Mouse (Mus musculus): ENCODE results near the gene St8sia6. TPM values are rescaled to one million over a fixed set of nuclear protein-coding genes. Genes with fewer than 3 reads are reported as not detected.
"Not testable (repeated sequence)": the region's sequence is repeated elsewhere in the genome, so short reads cannot be mapped to it uniquely, and the experiment has no call there.

The St8sia6 gene
- polyA plus RNA-seq, 1 experiment from 2014 or later: 5.3 TPM

DNA sequence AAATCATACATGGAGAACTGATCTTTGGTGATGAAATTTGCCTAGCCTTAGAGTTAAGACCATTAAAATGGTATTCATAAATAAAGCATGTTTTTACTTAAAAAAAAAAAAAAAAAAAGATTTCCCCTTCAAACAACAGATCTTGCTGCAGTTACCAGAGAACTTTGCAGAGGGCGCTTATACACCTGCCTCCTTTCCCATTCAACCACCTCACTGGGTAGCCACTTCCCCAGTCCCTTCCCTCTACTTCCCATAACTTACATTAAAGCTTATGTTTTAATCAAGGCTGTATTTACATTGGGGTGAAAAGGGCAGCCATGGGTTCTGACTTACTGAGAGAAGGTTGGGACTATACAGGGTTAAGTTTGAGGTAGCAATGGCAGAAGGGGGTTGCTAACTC is 4.5 kb downstream of the St8sia6 start:
- no peak for ATAC-seq (replicated peaks; ENCODE audit: low FRiP score)
- Histone ChIP-seq H3K27ac (no peak overlapping the region), H3K4me3 (replicated peaks) (no peak overlapping the region), H3K27me3 (peaks cover 28% of the 10 kb centered on the region), H3K9ac (no peak overlapping the region), H3K36me3 (no peaks in the 10 kb centered on the region), H3K4me2 (no peak overlapping the region), H3K4me1 (peaks cover 15% of the 10 kb centered on the region), H3K9me3 (replicated peaks) (no peaks in the 10 kb centered on the region)
- WGBS: 56% methylated on average over 1 of the region's 1 CpGs

DNA sequence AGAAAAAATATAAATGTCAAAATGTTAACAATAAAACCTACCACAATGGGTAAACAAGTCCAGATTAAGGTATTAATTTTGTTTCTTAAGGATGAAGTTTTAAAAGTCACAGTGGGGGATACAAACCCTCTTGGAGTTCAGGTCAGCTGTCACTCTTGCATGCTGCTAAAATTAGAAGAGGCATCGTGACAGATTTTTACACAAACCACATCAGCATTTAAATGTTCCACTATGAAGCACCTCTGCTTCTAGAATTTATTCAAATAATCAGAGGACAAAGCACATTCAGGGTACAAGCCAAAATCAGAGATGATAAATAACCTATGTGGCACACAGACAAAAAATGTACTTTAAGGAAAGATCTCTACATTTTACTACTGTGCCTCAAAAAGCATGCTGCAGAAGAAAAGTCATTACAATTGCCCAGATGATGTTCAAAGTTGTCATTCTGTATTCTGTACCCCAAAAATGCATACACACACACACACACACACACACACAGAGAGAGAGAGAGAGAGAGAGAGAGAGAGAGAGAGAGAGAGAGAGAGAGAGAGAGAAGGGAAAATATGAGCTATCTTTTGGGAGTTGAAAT is 7.2 kb downstream of the St8sia6 start:
- H3K27me3 ChIP-seq: peaks cover 6% of the 10 kb centered on the region; the same call in 1 of the 2 replicates
- H3K9me3 ChIP-seq (replicated peaks): no peaks in the 10 kb centered on the region
- H3K27ac ChIP-seq: no peak overlapping the region
- H3K4me2 ChIP-seq: no peak overlapping the region
- H3K4me3 ChIP-seq (replicated peaks): no peak overlapping the region
- no peaks in the 10 kb centered on the region for H3K36me3 ChIP-seq
- ATAC-seq (replicated peaks; ENCODE audit: low FRiP score): no peak
- WGBS: 65% methylated on average over 1 of the region's 1 CpGs
- H3K4me1 ChIP-seq: no peaks in the 10 kb centered on the region
- H3K9ac ChIP-seq: no peak overlapping the region

DNA sequence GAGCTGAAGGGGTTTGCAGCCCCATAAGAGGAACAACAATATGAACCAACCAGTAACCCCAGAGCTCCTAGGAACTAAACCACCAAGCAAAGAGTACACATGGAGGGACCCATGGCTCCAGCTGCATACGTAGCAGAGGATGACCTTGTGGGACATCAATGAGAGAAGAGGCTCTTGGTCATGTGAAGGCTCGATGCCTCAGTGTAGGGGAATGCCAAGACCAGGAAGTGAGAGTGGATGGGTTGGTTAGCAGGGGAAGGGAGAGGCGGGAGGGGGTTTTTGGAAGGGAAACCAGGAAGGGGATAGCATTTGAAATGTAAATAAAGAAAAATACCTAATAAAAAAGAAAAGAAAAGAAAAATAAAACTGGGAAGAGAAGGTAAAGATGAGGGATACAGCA is 7.9 kb downstream of the St8sia6 start:
- ATAC-seq (replicated peaks; ENCODE audit: low FRiP score): not testable (repeated sequence)
- WGBS: 78% methylated on average over 3 of the region's 3 CpGs

DNA sequence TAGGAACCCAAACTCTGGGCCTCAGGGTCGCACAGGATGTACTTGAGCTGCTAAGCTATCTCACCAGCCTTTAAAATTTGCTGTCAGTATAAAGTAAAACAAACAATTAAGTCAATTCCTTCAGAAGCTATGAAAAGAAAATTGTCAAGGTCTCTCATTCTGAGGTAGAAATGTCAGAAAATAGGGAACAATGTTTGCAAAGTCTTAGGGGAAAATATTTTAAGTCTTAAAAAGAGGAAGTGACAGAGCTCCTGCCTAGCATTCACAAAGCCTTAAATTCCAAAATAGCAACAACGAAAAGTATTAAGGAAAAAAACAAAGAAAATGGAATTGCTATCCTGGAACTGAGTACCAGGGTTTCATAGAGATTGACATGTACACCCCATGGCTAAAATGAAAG is 8.6 kb downstream of the St8sia6 start:
- Histone ChIP-seq H3K27ac (peak overlapping the region; percentile 61), H3K4me2 (no peak overlapping the region), H3K36me3 (no peaks in the 10 kb centered on the region), H3K9me3 (replicated peaks) (no peaks in the 10 kb centered on the region), H3K4me3 (replicated peaks) (no peak overlapping the region), H3K27me3 (no peaks in the 10 kb centered on the region), H3K9ac (no peak overlapping the region), H3K4me1 (no peaks in the 10 kb centered on the region)
- 78% methylated on average over 2 of the region's 2 CpGs for WGBS
- ATAC-seq (replicated peaks; ENCODE audit: low FRiP score): no peak

More for the DNA sequence above, 7.9 kb downstream of the St8sia6 start:
- not testable (repeated sequence) for H3K4me2 ChIP-seq; H3K36me3 ChIP-seq; H3K27me3 ChIP-seq; H3K9ac ChIP-seq; H3K9me3 ChIP-seq (replicated peaks); H3K4me3 ChIP-seq (replicated peaks); H3K4me1 ChIP-seq; H3K27ac ChIP-seq

DNA sequence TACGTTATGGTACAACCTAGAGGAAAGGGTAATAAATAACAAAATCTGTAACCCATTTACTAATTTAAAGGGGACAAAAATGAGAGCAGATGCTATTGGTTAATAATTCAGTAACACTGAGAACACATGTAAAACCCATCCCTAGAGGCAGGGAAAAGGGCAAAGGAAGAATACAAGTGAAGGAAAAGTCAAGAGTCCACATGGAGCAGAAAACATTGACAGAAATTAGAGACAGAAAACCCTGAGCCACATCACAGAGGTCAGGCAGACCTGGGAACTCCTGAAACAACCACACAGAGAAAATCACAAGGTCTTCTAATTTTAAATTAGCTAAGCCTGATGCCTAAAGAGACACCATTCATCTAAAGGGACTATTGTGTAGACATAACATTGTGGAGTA is 9.4 kb downstream of the St8sia6 start:
- Histone ChIP-seq H3K4me3 (replicated peaks) (no peak overlapping the region), H3K4me2 (no peak overlapping the region), H3K9ac (no peak overlapping the region), H3K36me3 (no peaks in the 10 kb centered on the region), H3K27ac (peak overlapping the region; percentile 61; the same call in 1 of the 2 replicates), H3K4me1 (no peaks in the 10 kb centered on the region), H3K27me3 (no peaks in the 10 kb centered on the region), H3K9me3 (replicated peaks) (no peaks in the 10 kb centered on the region)
- peak; percentile 73 for ATAC-seq (replicated peaks; ENCODE audit: low FRiP score)
- WGBS: 72% methylated on average over 1 of the region's 1 CpGs

DNA sequence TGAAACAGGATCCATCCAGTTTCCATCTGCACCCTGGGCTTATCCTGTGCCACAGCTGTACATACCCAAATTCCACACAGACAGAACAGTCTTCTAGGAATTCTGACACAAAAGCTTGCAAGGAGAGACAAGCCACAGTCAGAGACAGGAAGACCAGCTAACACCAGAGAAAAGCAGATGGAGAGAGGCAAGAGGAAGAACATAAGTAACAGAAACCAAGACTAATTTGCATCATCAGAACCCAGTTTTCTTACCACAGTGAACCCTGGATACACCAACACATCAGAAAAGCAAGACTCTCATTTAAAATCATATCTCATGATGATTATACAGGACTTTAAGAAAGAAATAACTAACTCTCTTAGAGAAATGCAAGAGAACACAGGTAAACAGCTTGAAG is 16.8 kb downstream of the St8sia6 start:
- no peak overlapping the region for H3K9ac ChIP-seq
- no peak for ATAC-seq (replicated peaks; ENCODE audit: low FRiP score)
- no peak overlapping the region for H3K4me3 ChIP-seq (replicated peaks)
- H3K9me3 ChIP-seq (replicated peaks): no peaks in the 10 kb centered on the region
- no peaks in the 10 kb centered on the region for H3K36me3 ChIP-seq
- H3K4me2 ChIP-seq: no peak overlapping the region
- no peaks in the 10 kb centered on the region for H3K27me3 ChIP-seq
- H3K4me1 ChIP-seq: no peaks in the 10 kb centered on the region
- no peak overlapping the region for H3K27ac ChIP-seq

DNA sequence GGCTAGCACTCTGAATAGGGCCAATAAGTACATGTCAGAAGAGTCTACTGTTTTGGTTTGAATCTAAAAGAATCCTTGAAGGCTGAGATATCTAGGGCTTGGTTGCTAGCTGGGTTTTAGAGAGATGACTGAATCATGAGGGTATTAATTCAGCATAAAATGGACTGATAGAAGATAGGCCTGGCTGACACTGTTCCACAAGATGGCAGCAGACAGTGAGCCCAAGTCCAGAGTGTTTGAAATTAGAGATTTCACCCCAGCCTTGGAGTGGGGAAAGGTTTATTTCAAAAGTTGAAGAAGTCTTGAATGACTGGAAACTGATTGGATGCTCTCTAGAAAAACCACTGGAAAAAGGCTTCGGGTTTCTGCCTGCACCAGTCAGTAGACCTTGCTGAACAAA is 17.4 kb downstream of the St8sia6 start:
- no peak overlapping the region for H3K9ac ChIP-seq
- no peaks in the 10 kb centered on the region for H3K9me3 ChIP-seq (replicated peaks)
- no peaks in the 10 kb centered on the region for H3K27me3 ChIP-seq
- no peak for ATAC-seq (replicated peaks; ENCODE audit: low FRiP score)
- no peak overlapping the region for H3K27ac ChIP-seq
- no peak overlapping the region for H3K4me2 ChIP-seq
- no peaks in the 10 kb centered on the region for H3K4me1 ChIP-seq
- WGBS: 65% methylated on average over 1 of the region's 1 CpGs
- no peak overlapping the region for H3K4me3 ChIP-seq (replicated peaks)
- no peaks in the 10 kb centered on the region for H3K36me3 ChIP-seq

DNA sequence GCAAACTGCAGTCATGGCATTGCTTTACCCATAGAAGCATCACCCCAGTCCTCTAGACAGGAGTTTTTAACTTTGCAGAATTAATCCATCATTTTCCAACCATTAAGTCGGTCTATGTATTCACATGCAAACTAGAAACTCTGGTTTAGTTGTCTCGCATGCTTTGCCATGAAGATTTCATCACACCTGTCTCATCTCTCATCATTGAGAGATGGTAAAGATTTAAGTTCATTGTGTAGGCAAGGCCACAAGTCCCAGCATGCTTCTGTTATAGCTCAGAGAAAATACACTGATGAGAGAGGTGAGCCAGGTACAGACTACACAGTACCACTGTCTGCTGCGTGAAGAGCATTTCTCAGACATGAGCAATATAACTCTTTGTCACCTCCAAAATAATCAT is 18.8 kb downstream of the St8sia6 start:
- no peaks in the 10 kb centered on the region for H3K36me3 ChIP-seq
- H3K4me1 ChIP-seq: no peaks in the 10 kb centered on the region
- H3K9me3 ChIP-seq (replicated peaks): no peaks in the 10 kb centered on the region
- H3K4me3 ChIP-seq (replicated peaks): no peak overlapping the region
- ATAC-seq (replicated peaks; ENCODE audit: low FRiP score): no peak
- H3K4me2 ChIP-seq: no peak overlapping the region
- no peak overlapping the region for H3K27ac ChIP-seq
- 89% methylated on average over 3 of the region's 3 CpGs for WGBS
- no peaks in the 10 kb centered on the region for H3K27me3 ChIP-seq
- H3K9ac ChIP-seq: no peak overlapping the region

DNA sequence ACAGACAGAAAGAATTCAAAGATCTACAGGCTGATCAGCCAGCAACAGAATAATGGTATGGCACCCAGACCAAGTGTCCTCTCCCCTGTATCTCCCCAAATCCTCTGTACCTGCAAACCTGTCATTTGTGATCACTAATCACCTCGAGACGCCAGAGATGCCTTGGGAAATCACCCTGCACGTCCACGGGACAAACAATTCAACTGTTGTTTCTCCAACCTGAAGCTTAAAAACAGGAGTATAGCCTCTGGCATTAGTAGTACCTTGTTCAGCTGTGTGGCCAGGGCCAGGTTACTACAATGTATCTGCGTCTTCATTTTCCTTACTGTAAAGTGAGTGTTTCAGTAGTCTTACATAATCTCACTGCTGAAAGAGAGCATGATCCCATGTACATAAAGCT is 25.3 kb downstream of the St8sia6 start:
- no peak for ATAC-seq (replicated peaks; ENCODE audit: low FRiP score)
- no peaks in the 10 kb centered on the region for H3K4me1 ChIP-seq
- H3K9me3 ChIP-seq (replicated peaks): no peaks in the 10 kb centered on the region
- H3K36me3 ChIP-seq: no peaks in the 10 kb centered on the region
- no peak overlapping the region for H3K4me3 ChIP-seq (replicated peaks)
- H3K27me3 ChIP-seq: no peaks in the 10 kb centered on the region
- H3K4me2 ChIP-seq: no peak overlapping the region
- H3K9ac ChIP-seq: no peak overlapping the region
- H3K27ac ChIP-seq: no peak overlapping the region
- 70% methylated on average over 5 of the region's 5 CpGs for WGBS

DNA sequence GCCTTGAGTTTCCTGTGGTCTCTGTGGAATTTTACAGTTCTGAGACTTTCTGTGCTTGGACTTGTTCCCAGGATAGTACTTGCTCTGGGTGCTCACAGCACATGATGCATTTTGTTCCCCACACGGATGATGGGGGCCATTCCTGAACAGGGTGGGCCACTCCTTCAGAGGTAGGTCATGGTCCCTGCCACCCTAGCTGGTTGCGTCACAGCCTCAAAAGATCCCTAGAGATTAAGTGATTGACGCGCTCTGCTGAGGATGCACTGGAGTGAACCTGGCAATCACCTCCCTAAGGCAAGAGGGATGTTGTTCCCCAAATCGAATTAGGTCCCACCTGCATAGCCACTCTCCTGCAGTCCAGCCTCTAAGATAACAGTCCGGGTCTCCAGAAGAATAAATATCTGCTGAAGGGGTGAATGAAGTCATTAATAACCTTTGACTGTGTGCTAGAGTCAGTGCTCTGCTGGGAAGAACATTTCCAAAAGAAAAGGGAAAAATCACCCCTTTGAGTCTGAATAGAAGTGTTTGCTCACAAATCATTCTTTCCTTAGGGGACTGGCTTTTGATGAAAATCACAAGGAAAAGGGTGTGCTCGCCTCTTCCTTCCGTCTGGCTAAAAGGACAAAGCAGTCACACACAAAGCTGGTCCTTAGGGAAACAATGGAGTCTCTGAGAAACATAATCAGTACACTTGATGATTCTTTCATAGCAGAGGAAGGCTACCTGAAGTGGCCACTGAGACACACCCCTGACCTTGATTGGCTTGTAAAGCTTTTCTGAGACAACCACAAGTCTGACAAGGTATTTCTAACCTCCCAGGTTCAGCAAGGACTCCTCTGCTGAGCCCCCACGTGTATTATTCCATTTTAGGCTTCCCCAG is 26.1 kb downstream of the St8sia6 start:
- Histone ChIP-seq H3K27me3 (no peaks in the 10 kb centered on the region), H3K9me3 (replicated peaks) (no peaks in the 10 kb centered on the region), H3K4me2 (no peak overlapping the region), H3K27ac (no peak overlapping the region), H3K9ac (no peak overlapping the region), H3K4me1 (no peaks in the 10 kb centered on the region), H3K4me3 (replicated peaks) (no peak overlapping the region), H3K36me3 (no peaks in the 10 kb centered on the region)
- 52% methylated on average over 9 of the region's 9 CpGs for WGBS
- 0 out of 2 replicates have a peak, but pooled peaks have one; percentile 49 for ATAC-seq (replicated peaks; ENCODE audit: low FRiP score)

DNA sequence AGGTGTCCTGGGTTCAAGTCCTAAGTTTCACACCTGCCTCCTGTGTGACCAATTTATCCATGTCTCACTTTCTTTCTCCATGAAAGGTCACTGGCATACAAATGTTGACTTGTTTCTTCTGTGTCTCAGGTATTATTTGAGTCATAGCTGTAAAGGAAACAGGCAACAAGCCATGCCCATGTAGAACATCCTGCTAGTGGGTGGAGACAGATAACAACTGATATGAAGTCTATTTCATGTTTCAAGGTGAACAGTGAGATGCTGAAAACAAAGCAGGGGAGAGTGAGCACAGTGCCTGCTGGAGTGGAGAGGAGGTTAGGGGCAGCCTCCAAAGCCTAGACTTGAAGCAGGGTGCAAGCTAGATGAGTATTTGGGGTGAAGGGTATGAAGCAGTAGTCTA is 33.5 kb downstream of the St8sia6 start:
- H3K4me1 ChIP-seq: no peaks in the 10 kb centered on the region
- ATAC-seq (replicated peaks; ENCODE audit: low FRiP score): no peak
- H3K4me2 ChIP-seq: no peak overlapping the region
- H3K9ac ChIP-seq: no peak overlapping the region
- H3K9me3 ChIP-seq (replicated peaks): no peaks in the 10 kb centered on the region
- H3K27me3 ChIP-seq: no peaks in the 10 kb centered on the region
- H3K4me3 ChIP-seq (replicated peaks): no peak overlapping the region
- H3K36me3 ChIP-seq: no peaks in the 10 kb centered on the region
- no peak overlapping the region for H3K27ac ChIP-seq

DNA sequence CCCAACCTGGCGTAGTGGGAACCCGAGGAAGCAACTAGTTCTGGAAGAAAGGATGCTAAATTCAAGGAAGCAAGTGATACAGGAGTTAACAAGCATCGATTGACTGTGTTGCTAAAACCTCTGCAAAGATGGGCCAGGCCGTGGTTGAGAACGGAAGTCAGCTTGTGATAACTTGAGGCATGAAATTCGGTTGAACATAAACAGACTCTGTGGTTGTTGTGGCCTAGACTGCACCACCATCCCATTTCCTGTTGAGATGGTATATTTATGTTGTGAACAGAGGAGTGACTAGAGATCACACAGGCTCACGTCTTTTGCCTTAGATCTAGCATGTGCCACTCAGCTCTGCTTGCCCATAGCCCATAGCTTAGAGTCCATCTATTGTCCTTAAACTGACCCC is 36.5 kb downstream of the St8sia6 start:
- H3K27me3 ChIP-seq: no peaks in the 10 kb centered on the region
- H3K9me3 ChIP-seq (replicated peaks): no peaks in the 10 kb centered on the region
- no peaks in the 10 kb centered on the region for H3K36me3 ChIP-seq
- no peak overlapping the region for H3K9ac ChIP-seq
- no peak overlapping the region for H3K4me3 ChIP-seq (replicated peaks)
- WGBS: 88% methylated on average over 7 of the region's 7 CpGs
- no peak overlapping the region for H3K4me2 ChIP-seq
- no peaks in the 10 kb centered on the region for H3K4me1 ChIP-seq
- no peak overlapping the region for H3K27ac ChIP-seq
- ATAC-seq (replicated peaks; ENCODE audit: low FRiP score): no peak
